Mouse (Mus musculus) natural killer cell, adult 2 months (primary cell): ENCODE data around the gene Rbpjl.

ENCODE experiments used
- DNase-seq, 2 experiments: peaks; one replicate each; pipeline ENCODE4 v3.0.0; 2022; ENCODE audit warnings: low spot score in 2 of 2

Gene Rbpjl

DNA sequence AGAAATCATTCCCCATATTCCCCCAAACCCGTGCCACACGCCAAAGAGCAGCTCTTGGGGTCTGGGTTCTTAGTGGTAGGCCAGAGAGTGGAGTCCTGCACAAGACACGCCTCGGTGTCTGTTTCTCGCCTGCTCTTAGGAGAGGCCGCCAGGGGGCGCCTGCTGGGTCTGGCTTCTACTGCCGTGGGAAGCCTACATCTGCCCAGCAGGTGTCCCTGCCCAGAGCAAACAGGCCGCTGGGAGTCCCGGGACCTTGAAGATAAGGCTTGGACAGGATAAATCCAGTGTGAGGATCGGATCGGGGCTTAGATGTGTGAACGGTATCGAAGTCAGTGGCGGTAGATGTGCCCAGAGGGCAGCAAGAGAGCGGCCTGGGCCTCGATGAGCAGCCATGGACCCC lies at the start of gene Rbpjl:
Gene Rbpjl, plus strand, starts transcription at position 236 of the 400 bp plus-strand sequence.
- DNase-seq, result peak; percentile 54 to 76

DNA sequence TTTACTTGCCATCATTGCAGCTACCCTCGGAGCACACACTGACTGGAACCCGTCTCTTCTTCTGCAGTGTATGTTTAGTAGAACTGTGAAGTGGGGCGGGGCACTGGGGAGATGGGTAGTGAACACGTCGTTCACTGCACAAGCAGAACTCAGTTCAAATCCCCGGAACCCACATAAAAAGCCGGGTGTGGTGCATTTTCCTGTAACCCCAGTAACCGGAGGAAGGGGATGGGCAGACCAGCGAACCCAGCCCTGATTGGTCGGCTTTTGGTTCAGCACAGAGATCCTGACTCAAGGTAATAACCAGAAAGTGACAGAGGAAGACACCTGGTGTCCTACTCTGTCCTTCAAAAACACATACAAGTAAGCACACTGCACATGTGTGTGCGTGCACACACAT lies 49.6 kb upstream of the Rbpjl start:
- no peak for DNase-seq

DNA sequence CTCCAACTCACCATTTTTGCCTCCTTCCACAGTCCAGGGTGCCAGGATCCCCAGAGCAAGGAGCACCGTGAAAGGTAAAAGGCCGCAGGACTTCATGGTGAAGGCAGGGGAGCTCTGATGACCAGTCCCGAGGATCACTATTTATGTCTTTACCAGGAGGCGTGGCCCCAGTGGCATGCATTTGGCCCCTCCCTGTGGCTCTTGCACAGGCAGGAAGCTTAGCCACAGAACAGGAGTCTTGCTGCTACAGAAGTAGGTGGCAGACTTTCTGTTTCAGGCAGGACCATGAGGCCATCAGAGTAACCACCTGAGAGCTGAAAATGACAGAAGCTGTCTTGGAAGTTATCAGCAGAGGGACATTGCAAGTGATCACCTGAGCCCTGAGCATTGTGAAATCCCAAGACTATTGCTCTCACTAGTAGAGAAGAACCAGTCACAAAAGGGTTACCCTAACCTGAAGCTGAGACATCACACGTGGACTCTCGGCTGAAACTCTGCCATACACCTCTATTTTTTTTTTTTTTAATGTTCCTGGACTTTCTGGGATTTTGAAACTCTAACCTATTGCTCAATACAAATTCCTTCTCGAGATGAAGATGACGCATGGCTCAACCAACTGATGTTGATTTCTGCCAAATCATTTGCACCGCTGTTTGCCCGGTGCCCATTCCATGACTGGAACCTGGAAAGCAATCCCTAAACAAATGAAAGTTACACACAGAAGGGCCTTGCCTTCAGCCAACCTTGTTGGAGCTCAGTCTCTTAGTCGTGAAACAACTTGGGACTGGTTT lies 46.6 kb upstream of the Rbpjl start:
- peak; percentile 24 to 33 for DNase-seq

DNA sequence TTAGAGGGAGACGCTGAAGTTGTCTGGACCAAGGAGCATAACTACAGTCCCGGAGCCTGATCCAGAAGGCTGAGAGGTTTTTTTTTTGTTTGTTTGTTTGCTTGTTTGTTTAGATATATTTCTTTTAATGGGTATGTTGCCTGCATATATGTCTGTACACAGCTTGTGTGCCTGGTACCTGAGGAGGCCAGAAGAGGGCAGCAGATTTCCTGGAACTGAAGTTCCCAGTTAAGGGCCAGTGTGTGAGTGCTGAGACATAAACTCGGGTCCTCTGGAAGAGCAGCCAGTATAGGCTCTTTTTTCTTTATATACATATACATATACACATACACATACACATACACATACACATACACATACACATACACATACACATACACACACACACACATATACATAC lies 44.6 kb upstream of the Rbpjl start:
- no peak for DNase-seq

DNA sequence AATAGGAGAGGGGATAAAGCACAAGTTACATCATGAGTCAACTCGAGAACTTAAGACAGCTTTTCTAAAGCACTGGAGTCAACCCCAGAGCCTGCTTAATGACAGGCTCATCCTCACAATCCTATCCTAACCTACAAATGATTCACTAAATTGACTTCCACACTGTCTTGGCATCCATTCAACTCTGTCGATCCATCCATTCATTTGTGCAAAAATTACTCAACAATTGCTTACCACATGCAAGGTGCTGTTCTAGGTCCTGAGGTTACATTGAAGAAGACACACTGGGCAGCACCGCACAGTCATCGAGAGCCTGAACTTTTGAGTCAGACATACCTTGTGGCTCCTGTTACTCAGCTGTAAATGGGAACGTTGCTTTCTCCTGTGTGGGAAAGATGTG lies 43.9 kb upstream of the Rbpjl start:
- no peak for DNase-seq

DNA sequence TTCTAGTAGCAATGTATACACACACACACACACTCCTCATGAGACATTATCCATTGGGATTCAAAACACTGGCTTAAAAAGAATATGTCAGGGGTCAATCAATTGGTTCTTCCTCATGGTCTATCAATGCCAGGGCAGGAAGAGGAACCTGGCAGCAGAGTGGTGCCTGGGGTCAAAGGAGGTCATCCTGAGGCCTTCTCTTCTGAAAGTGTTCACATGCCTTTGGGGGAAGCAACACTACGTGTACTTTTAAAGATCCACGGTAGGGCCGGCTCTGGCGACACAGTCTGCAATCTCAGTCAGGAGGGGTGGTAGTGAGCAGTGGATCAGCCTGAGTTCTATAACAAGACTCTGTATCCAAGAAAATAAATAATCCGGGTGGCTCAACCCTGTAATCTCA lies 43.3 kb upstream of the Rbpjl start:
- DNase-seq, result no peak

DNA sequence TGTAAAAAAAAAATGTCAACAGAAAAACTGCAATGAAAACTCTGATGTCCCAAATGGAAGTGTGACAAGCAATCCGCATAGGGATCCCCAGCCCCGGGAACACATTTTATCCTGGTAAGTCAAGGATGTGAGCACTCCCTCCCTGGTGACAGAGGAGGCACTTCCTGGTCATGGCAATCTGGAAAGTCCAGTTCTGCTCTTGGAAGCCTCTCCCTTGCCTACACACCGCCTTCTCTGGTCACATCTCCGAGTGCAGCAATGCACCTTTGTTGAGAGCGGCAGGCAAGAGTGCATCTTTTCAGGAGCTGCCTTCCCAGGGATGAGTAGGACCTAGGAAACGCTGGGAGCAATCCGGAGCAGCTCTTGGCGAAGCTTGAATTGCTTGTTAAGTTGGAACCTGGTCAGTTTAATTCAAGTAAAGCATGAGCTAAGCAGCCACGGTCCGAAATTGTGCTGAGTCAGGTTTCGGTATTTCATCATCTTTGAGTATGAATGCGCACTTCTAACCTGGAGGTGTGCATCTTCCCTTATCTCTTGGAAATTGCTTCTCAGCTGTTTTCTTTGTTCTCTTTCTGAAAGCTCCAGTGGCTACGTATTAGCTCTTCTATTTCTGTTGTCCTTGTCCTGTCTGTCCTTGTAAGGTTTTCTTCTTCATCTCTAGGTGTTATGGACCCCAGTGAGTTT lies 41.8 kb upstream of the Rbpjl start:
- DNase-seq, result no peak

DNA sequence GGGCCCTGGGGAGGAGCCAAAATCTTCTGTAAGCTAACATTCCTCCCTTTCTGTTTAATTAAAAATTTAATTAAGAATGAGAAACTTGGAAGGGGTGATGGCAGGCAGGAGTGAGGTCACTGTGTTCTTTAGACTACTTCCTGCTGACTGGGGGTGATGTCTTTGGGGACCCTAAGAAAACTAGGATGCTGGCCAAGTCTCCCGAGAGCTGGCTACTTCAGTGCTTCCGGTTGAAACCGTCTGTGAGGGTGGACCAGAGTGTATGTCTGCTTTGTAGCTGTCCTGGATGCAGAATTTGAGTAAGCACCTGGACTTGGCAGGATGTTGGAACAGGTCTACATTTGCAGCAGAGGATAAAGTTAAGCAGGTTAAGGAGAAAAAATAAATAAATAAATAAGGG lies 36.0 kb upstream of the Rbpjl start:
- DNase-seq, result no peak

DNA sequence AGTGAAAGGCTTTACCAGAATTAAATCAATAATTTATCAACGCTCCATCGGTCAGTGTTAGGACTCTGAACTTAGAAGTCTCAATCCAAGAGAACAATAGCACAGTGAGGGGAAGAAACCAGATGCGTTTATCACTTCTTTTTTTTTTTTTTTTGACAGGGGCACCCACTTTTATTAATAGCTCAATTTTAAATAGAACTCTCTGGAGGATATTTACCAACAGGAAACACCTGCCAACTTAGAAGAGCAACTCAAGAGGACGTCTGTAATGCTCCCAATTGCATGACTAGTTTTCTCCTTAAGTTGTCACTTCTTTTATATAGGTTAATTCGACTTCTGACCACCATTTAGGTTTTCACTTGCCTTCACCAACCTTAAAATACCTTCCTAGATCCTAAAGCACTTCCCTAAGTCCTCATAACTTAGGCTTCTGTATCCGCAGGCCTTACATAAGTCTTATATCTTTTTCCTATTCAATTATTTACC lies 34.3 kb upstream of the Rbpjl start:
- no peak for DNase-seq

DNA sequence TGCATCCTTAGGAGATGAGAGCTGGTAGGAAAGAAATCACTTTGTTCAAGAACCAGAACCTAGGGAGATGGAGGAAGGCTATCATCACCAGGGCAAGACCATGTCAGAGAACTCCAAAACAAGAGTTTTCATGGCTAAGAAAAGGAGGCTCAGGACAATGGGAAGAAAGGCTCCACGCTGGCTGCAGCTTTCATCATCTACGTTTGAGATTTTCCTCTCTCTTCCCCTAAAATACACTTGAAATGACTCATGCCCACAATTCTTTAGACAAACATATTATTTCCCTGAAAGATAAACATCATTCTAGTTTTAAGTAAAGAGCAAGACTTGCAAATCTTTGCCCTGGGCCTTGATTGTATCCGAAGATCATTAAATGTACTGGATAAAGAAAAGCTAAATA lies 31.6 kb upstream of the Rbpjl start:
- no peak for DNase-seq

DNA sequence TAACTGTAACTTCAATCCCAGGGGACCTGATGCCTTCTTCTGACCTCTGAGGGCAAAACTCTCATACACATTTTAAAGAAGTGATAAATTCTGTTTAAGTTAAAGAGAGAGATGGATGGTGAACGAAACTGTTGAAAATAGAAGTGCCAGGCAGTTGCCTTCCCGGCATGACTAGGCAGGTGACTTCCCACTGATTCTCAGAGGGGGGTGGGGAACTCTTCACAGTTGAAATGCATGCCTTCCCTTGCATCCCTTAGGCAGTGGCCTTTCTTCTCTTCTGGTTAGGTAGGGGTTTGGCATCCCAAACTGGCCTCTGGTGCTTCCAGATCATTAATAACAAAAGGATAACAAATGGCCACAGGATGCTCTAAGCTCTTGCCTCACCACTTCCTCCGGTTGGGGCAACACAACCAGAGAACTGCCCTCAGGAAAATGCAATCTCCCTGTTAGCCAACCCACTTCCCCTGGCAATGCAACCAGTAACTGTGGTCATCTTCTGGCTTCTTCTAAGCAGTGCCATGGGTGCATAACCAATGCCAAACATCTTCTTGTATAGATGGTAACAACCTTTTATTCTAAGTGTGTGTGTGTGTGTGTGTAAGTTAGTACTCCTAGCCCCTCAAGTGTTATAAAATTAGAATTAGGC lies 30.4 kb upstream of the Rbpjl start:
- DNase-seq, result no peak

DNA sequence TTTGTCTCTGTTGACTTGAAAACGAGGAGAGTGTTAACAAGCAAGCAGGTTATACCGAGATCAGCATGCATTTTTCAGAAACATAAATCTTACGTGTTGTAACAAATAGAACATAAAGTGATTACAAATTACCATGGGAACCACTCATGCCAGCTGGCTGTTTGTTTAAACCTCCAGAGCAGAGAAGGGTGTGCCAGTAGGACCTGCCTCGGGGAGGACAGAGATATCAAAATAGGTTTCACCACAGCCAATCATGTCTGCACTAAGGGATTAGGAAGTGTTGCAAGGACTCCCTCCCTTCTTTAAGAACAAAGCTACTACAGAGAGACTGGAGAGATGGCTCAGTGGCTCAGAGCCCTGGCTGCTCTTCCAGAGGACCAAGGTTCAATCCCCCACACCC lies 29.8 kb upstream of the Rbpjl start:
- DNase-seq, result no peak

DNA sequence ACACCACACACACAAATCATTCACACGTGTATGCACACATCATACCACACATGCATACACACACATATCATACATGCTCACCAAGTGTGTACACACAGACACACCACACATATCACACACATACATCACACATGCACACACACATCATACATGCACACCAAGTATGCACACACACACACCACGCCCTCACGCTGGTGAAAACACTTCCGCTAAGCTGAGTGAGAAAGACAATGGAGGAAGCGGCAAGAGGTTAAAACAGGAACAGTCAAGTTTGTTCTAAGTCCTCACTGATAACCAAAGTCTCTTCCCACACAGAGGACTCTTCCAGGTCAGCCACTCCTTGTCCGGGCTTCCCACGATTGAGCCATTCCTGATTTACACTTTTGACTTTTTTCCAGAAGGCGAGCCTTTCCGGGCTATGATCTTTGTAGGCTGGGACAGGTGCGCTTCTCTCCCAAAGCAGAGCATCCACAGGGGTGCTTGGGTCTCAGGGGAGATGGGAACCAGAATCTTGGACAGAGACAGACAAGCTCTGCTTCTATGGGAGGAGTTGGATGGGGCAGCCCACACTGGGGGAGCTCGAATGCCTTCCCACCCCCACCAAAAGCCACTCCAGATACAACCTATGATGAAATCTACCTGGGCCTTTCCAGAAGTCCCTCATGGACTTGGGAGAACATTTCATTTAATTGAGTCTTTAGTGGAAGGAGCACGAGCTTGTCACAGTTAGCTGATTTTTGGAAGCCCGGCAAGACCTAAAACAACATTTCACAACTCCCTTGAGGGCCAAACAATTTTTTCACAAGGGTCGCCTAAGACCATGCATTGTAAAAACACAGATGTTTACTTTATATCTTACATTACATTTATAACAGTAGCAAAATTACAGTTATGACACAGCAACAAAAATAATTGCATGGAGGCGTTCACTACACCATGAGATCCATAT lies 25.2 kb upstream of the Rbpjl start:
- no peak for DNase-seq

DNA sequence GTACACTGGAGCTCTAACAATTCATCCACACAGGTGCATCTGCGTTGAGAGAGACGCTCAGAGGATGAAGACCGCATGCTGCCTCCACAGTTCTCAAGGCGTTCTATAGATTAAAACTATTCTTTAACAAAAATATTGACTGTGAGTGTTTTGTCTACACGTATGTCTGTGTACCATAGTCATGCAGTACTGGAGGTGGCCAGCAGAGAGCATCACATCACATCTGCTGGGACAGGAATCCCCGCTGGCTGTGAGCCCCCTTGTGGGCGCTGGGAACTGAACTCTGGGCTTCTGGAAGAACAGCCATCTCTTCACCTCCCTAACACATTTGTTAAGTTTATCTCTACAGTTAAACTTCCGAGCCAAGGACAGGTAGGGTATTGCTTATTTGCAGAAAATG lies 21.2 kb upstream of the Rbpjl start:
- no peak for DNase-seq

DNA sequence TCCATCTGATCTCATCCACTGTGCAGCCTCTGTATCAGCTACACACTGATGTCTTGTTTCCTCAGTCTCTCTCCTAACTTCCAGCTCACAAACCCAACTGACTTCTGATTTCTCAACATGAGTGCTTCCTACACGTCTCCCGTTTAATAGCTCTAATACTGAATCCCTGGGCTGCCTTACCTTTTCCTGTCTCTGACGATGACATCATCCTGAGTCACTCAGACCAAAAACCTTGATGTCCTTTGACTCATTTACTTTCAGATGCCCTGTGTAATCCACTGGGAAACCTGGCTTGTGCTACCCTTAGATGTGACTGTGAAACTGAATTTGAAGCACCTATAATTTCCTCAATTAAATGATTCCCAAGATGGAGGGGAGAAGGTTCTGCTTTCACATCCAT lies 20.0 kb upstream of the Rbpjl start:
- no peak for DNase-seq

DNA sequence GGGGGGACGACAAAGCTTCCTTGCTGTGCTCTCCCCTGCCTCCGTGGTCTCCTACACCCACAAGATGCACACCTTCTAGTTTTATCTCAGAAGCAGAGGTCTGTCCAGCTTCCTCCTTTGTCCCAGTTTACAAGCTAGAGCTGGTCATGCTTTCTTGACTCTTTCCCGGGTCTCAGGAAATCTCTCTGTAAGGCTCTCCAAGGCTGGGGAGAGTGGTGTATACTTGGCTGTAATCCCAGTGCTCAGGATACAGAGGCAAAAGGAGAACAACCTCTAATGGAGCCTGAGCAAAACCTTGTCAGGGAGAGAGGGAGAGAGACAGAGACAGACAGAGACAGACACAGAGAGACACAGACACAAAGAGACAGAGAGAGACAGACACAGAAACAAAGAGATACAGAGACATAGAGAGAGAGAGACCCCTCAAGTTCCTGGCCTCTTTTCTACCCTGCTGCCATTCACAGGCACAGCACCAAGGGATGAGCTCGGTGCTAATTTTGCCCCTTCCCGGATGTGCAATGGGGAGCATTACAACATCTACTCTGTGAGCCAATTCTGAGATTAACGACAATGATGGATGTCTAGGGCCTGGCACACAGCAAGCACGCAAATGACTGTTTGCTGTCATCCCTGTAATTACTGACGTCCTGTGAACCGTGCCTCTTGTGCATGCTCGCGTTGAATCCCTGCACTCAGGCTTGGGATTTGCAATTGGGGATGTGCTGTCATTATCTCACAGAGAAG lies 19.1 kb upstream of the Rbpjl start:
- no peak for DNase-seq

DNA sequence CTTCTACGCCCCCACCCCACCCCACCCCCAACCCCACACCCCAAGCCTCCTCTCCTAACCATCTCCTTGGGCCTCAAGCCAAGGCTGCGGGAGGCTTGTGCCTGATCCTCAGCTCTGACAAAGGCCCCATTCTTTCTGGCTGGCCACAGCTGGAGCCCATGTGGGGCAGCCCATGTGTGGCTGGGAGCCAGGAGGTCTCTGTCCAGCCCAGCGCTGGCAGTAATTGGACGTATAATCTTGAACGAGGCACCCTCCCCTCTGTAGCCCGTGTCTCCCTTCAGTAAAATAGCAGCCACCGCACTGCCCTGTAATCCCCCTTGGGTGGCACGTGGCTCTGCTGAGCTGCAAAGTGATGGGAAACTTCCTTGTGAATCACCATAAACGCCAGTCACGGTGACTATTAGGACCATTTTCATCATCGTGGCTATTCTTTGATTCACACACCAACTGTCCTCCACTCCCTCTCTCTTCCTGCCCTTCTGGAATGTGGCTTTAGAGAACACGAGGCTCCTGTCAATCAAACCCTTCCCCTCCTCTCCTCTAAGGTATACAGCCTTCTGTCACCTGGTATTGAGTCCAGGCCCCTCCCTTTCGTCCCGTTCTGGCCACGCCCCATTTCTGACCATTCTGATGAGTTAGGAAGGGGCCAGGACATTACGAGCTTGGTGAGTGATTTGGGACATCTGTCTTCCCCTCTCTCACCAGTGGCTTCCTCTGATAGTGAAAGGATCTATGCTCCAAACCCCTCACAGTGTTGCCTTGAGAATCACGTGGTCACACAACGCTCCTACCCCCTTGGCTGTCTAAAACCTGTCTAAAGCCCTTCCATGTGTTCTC lies 16.8 kb upstream of the Rbpjl start:
- DNase-seq, result no peak

DNA sequence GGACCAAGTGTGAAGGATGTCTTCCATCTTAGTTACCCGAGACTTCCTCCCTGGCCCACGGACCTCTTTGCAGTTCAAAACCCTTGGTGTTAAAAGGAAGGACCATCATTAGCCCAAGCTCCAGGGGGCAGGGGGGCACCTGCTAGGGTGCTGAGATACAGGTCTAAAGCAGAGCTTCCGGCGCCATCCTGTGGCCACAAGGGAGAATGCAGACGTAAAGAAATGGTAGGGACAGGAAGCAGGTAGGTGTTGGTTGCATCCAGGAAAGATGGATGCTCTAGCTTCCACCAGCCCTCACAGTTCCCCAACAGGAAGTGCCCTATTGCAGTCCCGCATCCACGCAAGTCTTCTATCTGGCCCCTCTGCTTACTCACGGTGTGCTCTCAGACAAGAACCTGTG lies 16.0 kb upstream of the Rbpjl start:
- peak; percentile 25 to 69 for DNase-seq

DNA sequence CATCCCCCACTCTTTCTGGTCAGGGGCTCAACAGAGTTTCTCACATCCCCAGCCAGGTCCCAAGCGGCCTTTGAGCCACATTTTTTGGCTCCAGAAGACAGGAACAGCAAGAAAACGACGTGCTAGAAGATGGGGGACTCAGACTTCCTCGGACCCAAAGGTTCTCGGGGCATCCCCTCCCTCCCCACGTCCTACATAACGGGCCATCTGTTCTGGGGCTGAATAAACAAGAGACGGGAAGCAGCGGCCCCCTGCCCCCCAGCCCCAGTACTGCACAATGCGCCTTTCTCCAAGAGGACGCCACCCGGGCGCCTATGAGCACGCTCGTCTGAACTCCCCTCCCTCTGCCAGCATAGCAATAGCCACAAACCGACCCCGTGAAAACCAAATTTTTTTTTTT lies 13.9 kb upstream of the Rbpjl start, which contains the start of gene Slpi:
Gene Slpi, minus strand, starts transcription at position 76 of the 400 bp plus-strand sequence.
- DNase-seq, result no peak

DNA sequence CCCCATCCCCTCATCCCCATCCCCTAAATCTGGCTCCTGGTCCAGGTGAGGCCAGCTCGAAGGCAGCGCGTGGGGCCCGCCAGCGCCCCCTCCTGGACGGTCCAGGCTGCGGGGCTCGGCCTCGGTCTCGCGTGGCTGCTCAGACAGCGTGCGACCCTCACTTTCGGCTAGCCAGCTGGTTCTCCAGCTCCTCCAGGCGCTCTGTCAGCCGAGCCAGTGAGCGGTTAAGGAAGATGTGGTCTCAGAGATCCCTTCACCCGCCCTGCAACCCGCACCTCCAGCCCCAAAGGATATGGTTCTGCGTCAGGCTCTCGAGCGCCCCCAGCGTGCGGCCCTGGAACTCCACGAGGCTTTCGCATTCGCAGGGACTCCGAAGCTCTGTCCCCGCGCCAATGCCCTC lies 13.4 kb upstream of the Rbpjl start:
- peak; percentile 69 to 82 for DNase-seq
